Mouse (Mus musculus): Measurements from ENCODE around the gene AU022252.

- TF ChIP-seq POLR2A (IDR thresholded peaks at IDR 0.05; ENCODE audit: insufficient read depth, low read length) (no peak), CTCF (IDR thresholded peaks at IDR 0.05; ENCODE audit: low read depth, low read length) (no peak), EP300 (IDR thresholded peaks at IDR 0.05; ENCODE audit: insufficient read depth, low read depth, low read length) (no peak)
Measured at GRCm38 (mm10) chr4:119191273-119191672, 41.2 kb downstream of the AU022252 start.

All from ES-Bruce4 (cell line).